Mouse (Mus musculus) olfactory bulb, adult 2 months (tissue): ENCODE results near the gene Vmn2r111. TPM values are rescaled to one million over a fixed set of nuclear protein-coding genes. Genes with fewer than 3 reads are reported as not detected.
"Not testable (repeated sequence)": the region's sequence is repeated elsewhere in the genome, so short reads cannot be mapped to it uniquely, and the experiment has no call there.

ENCODE experiments used
- H3K27ac ChIP-seq: fragments of 200-500 bp; 2 replicates; pipeline ENCODE4 v1.5.1; 2012; ENCODE audit warnings: low read depth, low read length; ENCODE audit not compliant: insufficient read depth
- H3K4me1 ChIP-seq: fragments of 200-500 bp; 2 replicates; pipeline ENCODE4 v1.6.1; 2012; ENCODE audit warnings: low read length; ENCODE audit not compliant: control insufficient read depth, insufficient read depth
- H3K4me3 ChIP-seq: fragments of 200-500 bp; 2 replicates; pipeline ENCODE4 v1.5.1; 2012; ENCODE audit warnings: mild to moderate bottlenecking, low read depth, low read length, moderate library complexity; ENCODE audit not compliant: insufficient read depth
- CTCF ChIP-seq: fragments of 200-500 bp; IDR thresholded peaks from 2 replicates; pipeline ENCODE4 v1.5.1; 2012; ENCODE audit warnings: low read depth, mild to moderate bottlenecking, low read length, moderate library complexity; ENCODE audit not compliant: insufficient read depth
- POLR2A ChIP-seq: fragments of 200-500 bp; IDR thresholded peaks from 2 replicates; pipeline ENCODE4 v1.6.1; 2012; ENCODE audit warnings: mild to moderate bottlenecking, low read depth, low read length, moderate library complexity; ENCODE audit not compliant: insufficient read depth
- WGBS: fragments of 180-500 bp; shearing (Covaris S2); methylation state at CpG from one replicate; pipeline ENCODE4 v1.1.7; 2018; 5-methylcytosine and 5-hydroxymethylcytosine counted together
- polyA plus RNA-seq: library from polyadenylated mRNA; stranded (reverse); fragments of >200 nt; gene quantifications from 2 replicates; pipeline ENCODE4 v1.2.4, GENCODE M21; 2012; ENCODE audit warnings: low replicate concordance; ENCODE audit not compliant: missing spikeins, insufficient read depth, insufficient read length

Gene Vmn2r111
- not detected in 2 replicates for polyA plus RNA-seq

- 52% methylated on average over 1 of the region's 1 CpGs for WGBS
- not testable (repeated sequence) for H3K4me1 ChIP-seq, H3K4me3 ChIP-seq, H3K27ac ChIP-seq
Observed at GRCm38 (mm10) chr17:22573382-22573781, at the start of gene Vmn2r111. Gene Vmn2r111 (minus strand): TSS chr17:22573482.

DNA sequence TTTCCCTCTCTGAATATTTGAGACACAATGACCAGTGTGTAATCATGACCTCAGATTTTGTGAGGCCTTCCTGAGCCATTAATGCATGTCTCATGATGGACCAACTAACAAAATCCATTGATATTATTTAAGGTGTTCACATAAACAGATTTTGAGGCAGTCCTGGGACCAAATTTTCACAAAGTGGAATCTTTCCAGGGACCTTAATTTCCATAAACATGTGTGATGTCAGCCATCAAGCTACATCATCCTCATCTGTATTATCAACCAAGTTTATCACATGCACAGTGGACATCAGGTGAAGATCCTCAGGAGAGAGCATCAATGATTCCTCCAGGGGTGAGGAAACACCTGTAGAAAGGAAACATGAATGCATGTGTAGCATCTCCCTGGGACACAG, 27.4 kb upstream of the Vmn2r111 start, which contains the start of gene Vmn2r112:
Vmn2r112 (plus strand) TSS at position 301 of the 400 bp plus-strand sequence.
- not testable (repeated sequence) for H3K27ac ChIP-seq

DNA sequence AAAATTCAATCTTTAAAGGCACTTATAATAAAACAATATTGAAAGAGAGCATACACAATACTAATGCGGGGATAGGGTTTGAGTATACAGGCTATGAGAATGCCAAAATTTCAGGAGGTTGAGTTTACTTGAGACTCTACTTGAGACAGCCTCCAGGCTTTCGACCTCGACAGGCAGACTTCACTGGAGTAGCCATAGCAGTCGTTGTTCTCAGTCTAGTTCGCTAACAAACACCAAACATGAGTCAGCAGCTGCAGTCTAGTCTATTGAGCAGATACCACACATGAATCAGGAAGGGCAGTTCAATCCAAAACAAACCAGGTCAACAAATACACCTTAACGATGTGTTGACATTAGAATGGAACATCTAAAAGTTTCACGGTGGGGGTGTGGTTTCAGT, 52.8 kb downstream of the Vmn2r111 start:
- H3K4me3 ChIP-seq, H3K27ac ChIP-seq, H3K4me1 ChIP-seq: not testable (repeated sequence)
- 83% methylated on average over 7 of the region's 7 CpGs for WGBS

More for the DNA sequence above, 27.4 kb upstream of the Vmn2r111 start, which contains the start of gene Vmn2r112:
- not testable (repeated sequence) for H3K4me1 ChIP-seq, H3K4me3 ChIP-seq

GRCm38 (mm10) chr17:22520037-22520436, 53.2 kb downstream of the Vmn2r111 start:
- H3K27ac ChIP-seq, H3K4me1 ChIP-seq, H3K4me3 ChIP-seq: not testable (repeated sequence)
- WGBS: 56% methylated on average over 3 of the region's 3 CpGs

GRCm38 (mm10) chr17:22497120-22497519, 76.2 kb downstream of the Vmn2r111 start:
- no peak overlapping the region for H3K4me3 ChIP-seq
- H3K27ac ChIP-seq: no peak overlapping the region
- H3K4me1 ChIP-seq: no peaks in the 10 kb centered on the region
- TF ChIP-seq POLR2A (no peak), CTCF (no peak)
- WGBS: 81% methylated on average over 4 of the region's 4 CpGs

Other genes starting within 250 kb of the Vmn2r111 start
- gene Zfp944, start 212.1 kb downstream of the Vmn2r111 start, polyA plus RNA-seq: not detected in 2 replicates
- not detected in 2 replicates for gene Zfp758, start 212.0 kb downstream of the Vmn2r111 start, polyA plus RNA-seq
- gene Zfp946, start 149.3 kb downstream of the Vmn2r111 start, polyA plus RNA-seq: not detected in 2 replicates
- not detected in 2 replicates for gene Vmn2r112, start 27.5 kb upstream of the Vmn2r111 start, polyA plus RNA-seq